Mouse (Mus musculus) right cerebral cortex, postnatal 10 days (tissue): ENCODE measurements around the gene Adarb2.

Experiments
- DNase-seq, 2 experiments: peaks; one replicate each; pipeline ENCODE4 v3.0.0; 2021; ENCODE audit warnings: low spot score in 2 of 2

Adarb2 gene

GRCm38 (mm10) chr13:8366087-8366486 lies 163.4 kb downstream of the Adarb2 start:
- no peak for DNase-seq

- DNase-seq: no peak
These were observed 167.3 kb downstream of the Adarb2 start for GRCm38 (mm10) chr13:8369868-8370387.

GRCm38 (mm10) chr13:8388541-8388940 lies 185.9 kb downstream of the Adarb2 start:
- DNase-seq: no peak

- DNase-seq: no peak
These were observed 197.8 kb downstream of the Adarb2 start for GRCm38 (mm10) chr13:8400265-8401041.

GRCm38 (mm10) chr13:8402324-8402873 lies 199.7 kb downstream of the Adarb2 start:
- DNase-seq: no peak

GRCm38 (mm10) chr13:8406020-8406419 lies 203.4 kb downstream of the Adarb2 start:
- DNase-seq: peak in 1 of 2 experiments; percentile 26

- DNase-seq: no peak
These were observed 208.0 kb downstream of the Adarb2 start for GRCm38 (mm10) chr13:8410353-8411318.

GRCm38 (mm10) chr13:8424019-8424719 lies 221.5 kb downstream of the Adarb2 start:
- DNase-seq: peak; percentile 23 to 33

GRCm38 (mm10) chr13:8439188-8439835 lies 236.6 kb downstream of the Adarb2 start:
- DNase-seq: peak; percentile 53 to 58

GRCm38 (mm10) chr13:8445415-8445814 lies 242.7 kb downstream of the Adarb2 start:
- DNase-seq: no peak

- no peak for DNase-seq
These were observed 245.7 kb downstream of the Adarb2 start for GRCm38 (mm10) chr13:8448192-8448879.

- DNase-seq: no peak
These were observed 248.9 kb downstream of the Adarb2 start for GRCm38 (mm10) chr13:8451581-8451980.

- no peak for DNase-seq
These were observed 254.2 kb downstream of the Adarb2 start for GRCm38 (mm10) chr13:8456886-8457285.

GRCm38 (mm10) chr13:8457831-8458230 lies 255.2 kb downstream of the Adarb2 start:
- no peak for DNase-seq

GRCm38 (mm10) chr13:8467591-8468366 lies 265.1 kb downstream of the Adarb2 start:
- DNase-seq: no peak

- DNase-seq: peak; percentile 20 to 29
These were observed 273.6 kb downstream of the Adarb2 start for GRCm38 (mm10) chr13:8476237-8476636.

GRCm38 (mm10) chr13:8478731-8479130 lies 276.1 kb downstream of the Adarb2 start:
- no peak for DNase-seq

- no peak for DNase-seq
These were observed 277.3 kb downstream of the Adarb2 start for GRCm38 (mm10) chr13:8479970-8480369.

GRCm38 (mm10) chr13:8481347-8481746 lies 278.7 kb downstream of the Adarb2 start:
- DNase-seq: no peak
